Mouse (Mus musculus) adrenal gland, postnatal 36 days (tissue): ENCODE results near the gene Smim1. TPM values are rescaled to one million over a fixed set of nuclear protein-coding genes. Genes with fewer than 3 reads are reported as not detected.

ENCODE experiments used
- DNase-seq, 2 experiments: peaks; one replicate each; pipeline ENCODE4 v3.0.0; 2021; ENCODE audit warnings: mixed read lengths in 1 of 2
- total RNA-seq, 2 experiments: library from RNA; stranded (reverse); gene quantifications; 2 replicates each; pipeline ENCODE4 v1.2.3; 2021

The Smim1 gene
- total RNA-seq, 2 experiments from 2014 or later, result 45.4 to 54.8 TPM

DNA sequence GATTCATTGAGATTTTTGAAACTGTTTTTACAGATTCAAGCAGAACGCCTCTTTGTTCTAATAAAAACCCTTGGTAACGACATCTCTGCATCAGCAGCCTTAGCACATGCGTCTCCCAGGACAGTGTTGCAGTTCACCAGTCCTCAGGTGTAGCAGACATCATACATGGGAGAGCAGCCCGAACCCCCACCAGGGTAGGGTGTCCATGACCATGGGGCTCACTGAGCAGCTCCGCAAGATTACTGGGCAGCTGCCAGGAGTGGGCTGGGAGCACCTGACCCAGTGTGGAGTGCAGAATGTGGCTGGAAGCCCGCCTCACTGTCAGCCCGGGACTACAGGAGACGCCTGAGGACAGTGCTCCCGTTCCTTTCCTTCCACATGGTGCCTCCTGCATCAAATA, 4.6 kb downstream of the Smim1 start:
- DNase-seq, result no peak

DNA sequence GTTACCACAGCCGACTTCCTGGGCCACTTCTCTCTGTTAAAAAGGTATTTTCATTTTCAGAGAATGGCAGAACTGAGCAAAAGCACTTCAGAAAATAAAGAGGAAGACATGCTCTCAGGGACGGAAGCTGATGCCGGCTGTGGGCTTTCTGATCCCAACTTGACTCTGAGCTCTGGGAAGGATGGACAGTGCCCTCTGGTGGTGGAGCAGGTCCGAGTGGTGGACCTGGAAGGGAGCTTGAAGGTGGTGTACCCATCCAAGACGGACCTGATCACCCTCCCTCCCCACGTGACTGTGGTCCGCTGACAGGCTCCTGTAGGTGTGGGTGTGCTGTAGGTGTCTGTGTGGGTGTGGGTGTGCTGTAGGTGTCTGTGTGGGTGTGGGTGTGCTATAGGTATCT, 6.5 kb downstream of the Smim1 start:
- DNase-seq, result peak; percentile 60 to 77

DNA sequence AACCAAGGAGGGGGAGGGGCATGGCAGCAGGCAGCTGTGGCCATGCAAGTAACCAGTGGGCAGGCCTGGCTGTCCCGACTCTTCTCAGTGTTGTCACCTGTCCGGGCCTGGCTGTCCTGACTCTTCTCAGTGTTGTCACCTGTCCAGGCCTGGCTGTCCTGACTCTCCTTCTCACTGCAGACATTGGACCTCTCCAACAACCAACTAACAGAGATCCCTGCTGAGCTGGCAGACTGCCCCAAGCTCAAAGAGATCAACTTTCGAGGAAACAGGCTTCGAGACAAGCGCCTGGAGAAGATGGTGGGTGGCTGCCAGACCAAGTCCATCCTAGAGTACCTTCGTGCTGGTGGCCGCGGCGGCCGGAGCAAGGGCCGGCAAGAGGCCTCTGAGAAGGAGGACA, 10.6 kb downstream of the Smim1 start:
- DNase-seq, result no peak

DNA sequence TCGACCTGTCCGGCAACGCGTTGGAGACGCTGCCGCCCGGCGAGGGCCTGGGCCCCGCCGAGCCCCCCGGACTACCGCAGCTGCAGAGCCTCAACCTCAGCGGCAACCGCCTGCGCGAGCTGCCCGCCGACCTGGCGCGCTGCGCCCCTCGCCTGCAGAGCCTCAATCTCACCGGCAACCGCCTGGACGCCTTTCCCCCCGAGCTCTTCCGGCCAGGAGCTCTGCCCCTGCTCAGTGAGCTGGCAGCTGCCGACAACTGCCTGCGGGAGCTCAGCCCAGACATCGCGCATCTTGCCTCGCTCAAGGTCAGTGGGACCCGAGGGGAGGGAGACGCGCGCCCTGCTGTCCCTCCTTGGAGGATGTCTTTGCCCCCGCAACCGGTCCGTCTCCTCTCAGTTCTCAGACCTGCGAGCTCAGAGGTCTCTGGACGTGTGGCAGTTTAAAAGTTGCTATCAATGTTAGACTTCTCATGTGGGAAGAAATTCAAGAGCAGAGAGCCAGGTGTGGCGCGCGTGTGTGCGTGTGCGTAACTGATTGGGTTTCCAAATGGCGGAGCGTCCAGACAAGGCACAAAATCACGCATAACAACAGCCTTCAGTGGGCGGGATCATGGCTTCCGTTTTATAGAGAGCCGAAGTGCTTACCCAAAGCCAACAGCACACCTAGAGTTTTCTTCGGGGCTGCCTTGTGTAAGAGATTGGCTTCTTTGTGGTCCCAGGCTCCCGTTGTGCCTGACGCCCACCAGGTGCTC, 13.7 kb downstream of the Smim1 start:
- peak; percentile 44 to 46 for DNase-seq

DNA sequence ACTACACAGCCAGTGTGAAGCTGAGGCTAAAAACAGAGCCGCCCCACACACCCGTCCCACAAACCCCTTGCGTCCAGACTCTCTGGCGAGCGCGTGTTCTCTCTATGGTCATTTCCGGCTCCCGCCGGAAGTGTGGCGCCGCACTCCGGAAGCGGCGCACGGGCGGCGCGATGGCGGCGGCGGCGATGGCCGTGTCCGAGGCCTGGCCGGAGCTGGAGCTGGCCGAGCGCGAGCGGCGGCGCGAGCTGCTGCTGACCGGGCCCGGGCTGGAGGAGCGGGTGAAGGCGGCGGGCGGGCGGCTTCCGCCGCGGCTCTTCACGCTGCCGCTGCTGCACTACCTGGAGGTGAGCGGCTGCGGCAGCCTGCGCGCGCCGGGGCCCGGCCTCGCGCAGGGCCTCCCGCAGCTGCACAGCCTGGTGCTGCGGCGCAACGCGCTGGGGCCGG, 14.4 kb downstream of the Smim1 start, which contains the start of gene Lrrc47:
Gene Lrrc47 (plus strand): TSS at position 86 of the 444 bp plus-strand sequence.
- peak; percentile 88 to 91 for DNase-seq

DNA sequence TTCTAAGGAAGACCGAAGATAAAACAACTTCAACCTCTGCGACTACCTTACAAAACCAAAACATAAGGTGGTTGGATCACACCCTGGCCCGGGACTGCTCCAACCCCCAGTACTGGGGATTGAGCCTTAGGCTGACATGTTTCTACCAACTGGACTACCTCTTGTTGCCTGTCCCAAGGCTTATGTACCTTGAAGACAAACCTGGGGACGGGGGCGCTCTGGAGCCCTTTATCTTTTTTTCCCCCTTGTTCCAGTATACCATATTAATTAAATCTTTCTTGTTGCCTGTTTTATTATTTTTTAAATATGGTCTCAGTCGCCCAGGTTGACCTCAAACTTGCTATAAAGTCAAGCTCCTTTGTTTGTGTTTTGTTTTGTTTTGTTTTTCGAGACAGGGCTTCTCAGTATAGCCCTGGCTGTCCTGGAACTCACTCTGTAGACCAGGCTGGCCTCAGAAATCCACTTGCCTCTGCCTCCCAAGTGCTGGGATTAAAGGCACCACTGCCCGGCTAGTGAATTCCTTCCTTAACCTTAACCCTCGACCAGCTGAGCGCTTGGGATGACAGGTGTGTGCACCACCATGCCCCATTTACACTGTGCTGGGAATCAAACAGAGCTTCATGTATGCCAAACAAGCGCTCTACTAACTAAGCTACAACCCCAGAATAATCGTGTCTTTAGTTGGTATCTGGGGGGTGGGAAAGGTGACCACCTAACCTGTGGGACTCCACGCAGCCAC, 15.0 kb downstream of the Smim1 start:
- DNase-seq, result no peak

DNA sequence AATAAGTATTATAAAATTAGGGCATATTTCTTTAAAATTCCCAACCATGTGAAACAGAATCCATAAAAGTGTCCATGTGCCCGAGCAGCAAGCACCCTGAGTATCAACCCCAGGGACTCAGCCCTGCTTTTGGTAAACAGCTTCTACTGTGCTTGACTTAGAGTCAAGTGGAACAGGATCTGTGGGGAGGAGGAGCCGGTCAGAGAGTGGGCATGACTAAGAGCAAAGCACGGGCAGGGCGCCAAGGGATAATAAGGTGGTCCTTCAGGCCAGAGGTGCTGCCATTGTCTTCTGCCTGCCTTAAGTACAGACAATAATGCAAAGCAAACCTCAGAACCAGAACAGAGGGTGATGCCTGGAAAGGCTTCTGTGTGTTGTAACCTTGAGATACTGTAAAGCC, 18.3 kb downstream of the Smim1 start:
- DNase-seq, result peak; percentile 32 to 50

DNA sequence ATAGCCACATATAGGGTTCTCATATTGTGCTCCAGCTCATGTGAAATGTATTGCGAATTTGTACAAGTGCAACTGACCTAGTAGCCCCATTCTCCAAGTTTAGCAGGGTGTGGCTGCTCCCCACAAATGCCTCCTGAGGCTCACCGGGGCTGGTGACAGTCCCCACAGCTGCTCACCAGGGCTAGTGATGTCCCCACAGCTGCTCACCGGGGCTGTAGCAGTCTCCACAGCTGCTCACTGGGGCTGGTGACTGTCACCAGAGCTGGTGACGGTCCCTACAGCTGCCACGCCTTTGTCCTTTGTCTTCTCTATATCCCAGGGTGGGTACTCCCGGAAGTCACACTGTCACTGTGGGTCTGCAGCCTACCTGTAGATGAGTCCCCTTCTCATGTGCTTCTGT, 19.8 kb downstream of the Smim1 start:
- no peak for DNase-seq

DNA sequence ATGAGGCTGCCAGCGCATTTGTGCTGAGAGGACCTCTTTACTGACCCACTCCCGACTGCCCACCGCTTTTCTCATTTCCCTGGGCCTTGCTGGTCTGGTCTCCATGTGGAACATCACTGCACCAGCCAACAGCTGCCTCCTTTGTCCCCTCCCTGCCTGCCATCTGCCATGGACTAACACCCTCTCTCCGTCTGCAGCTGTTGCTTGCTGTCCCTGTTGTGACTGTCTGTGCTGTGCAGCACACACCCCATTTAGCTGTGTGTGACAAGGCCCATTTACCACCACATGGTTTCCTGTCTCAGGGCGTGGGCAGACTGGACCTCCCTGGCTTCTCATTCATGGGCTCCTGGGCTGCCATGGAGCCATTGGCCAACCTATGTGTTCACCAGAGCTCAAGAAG, 20.5 kb downstream of the Smim1 start:
- no peak for DNase-seq

DNA sequence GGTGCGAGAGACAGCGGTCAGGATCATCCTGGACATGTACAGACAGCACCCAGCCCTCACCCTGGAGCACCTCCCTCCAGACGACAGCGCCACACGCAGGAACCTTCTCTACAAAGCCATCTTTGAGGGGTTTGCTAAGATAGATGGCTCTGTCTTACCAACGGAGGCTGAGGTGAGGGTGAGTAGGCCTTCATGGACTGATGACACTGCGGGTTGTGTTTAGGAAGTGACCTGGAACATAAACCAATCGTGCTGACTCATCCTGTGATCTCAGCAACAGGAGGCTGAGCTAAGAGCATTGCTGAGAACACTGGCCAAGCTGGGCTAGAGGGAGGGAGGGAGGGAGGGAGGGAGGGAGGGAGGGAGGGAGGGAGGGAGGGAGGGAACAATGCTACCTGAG, 32.5 kb downstream of the Smim1 start:
- DNase-seq, result peak in 1 of 2 experiments; percentile 43

DNA sequence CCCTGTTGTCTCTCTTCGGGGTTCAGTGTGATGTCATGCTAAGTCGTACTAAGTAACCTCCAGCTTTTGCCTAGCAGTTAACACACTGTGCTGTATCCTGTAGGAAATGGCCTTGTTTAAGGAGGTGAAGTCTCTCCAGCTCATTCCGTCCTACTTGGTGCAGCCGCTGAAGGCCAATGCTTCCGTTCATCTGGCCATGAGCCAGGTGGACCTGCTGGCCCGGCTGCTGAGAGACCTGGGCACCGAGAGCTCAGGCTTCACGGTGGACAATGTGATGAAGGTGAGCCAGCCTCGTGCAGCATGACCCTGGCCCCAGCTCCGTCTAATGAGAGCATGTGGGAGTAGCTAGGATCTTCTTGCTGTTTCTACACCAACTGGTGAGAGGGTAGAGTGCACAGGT, 33.3 kb downstream of the Smim1 start:
- peak in 1 of 2 experiments; percentile 30 for DNase-seq

DNA sequence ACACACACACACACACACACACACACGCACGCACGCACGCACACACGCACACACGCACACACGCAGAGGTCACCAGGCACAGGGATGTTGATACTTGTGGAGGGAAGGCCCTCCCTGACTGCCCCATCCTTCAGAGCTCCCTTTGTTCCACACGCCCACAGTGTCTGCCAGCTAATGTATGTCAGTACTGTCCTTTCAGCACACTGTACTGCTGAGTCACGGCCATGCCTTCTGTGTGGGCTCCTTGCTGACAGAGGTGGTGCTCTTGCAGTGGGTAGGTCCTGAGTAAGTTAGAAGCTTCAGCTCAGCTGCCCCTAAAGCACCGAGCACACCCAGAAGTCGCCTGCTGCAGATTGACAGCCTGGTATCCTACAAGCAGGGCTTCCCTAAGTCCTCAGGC, 45.6 kb downstream of the Smim1 start:
- no peak for DNase-seq

DNA sequence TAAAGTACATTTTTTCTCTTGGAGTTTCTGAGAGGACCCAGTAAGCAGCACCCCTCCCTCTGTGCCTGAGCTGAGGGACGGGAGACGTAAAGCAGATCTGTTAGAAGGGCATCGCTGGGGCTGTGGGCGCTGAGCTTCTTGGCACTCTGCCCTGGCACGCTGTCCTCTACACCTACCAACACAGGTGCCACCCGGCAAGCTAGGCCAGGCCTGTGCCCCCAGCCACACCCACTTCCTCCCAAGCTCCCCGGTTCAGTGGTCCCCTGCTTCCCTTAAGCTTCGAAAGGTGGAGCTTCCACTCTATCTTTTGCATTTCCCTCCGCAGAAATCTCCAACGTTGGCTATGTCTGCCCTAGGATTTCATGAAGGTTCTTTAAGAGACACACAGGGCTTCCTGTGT, 46.8 kb downstream of the Smim1 start:
- DNase-seq, result no peak

DNA sequence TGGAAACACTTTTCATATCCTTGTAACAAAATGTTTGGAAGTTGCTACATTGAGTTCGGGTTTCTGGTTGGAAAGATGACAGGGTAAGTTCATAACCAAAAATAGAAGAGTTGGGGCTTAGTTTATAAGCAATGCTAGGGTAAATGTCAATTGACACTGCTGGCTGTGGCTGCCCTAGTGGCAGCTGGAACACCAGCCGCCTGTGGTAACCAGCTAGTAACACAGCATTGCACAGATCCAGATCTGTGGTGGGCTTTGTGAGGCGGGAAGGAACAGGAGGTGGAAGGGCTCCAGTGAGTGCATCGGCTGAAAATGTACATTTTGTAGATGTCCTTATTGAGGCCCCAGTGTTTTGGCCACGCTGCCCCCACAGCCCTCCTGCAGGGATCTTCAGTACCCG, 50.3 kb downstream of the Smim1 start:
- DNase-seq, result no peak

DNA sequence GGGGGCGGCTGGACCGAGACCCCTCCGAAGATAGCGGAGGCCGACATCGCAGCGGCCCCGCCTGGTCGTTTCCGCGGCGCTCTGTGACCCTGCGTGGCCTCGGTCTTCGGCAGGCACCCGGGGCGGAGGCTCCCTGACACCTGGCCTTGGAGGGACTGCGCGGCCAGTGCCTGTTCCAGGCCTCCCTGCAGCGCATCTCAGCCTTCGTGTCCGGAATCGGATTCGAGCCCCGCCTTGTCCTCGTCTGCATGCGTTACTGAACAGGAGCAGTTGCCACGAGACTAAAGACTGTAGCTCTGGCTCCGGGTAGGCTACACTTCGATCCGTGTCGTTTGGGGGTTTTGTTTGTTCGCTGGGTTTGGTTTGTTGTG, 50.8 kb downstream of the Smim1 start:
- DNase-seq, result no peak

DNA sequence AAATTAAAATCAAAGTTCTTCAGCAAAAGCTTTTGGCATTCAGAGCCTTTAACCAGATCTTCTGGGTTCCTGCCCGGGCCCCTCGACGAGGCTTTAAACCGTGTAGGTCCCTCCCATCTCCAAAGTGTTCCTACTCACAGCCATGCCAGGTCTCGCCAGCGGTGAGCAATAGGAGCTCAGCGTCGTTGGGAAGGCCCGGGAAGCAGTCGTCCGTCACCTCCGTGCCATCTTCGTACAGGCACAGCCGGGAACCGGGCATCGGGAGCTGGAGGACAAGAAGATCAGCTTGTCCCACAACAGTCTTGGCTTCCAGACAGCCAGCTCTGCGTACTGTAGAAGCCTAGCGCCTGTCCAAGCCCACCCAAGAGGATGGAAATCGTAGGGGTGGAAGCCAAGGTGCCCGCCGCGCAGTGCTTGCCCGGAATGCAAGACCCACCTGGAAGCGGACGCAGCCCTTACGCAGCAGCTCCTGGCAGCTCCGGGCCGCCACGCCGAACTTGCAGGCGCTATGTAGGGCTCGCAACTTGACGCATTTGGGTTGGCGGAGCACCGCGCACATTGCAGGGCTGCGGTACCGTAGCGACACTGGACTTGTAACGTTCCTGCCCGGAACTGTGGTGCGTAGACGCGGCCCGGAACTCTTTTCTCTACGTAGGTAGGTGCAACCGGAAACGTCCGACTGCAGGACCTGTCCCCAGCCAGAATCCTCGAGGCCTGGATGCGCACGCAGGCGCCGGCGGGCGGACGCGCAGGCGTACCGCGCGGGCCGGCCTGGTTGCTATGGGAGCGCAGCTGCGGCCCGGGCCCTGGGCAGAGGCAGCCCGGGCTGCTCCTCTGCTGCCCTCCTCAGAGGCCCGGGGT, 51.4 kb downstream of the Smim1 start, which contains the start of the genes Dffb and Cep104:
Gene Dffb (minus strand): TSS at position 696 of the 861 bp plus-strand sequence.
Gene Cep104 (plus strand): TSS at position 764 of the 861 bp plus-strand sequence.
- DNase-seq, result peak; percentile 96 to 97

Other genes starting within 250 kb of the Smim1 start
- 10 to 100 TPM; 18.8 to 21.4 TPM for gene A430005L14Rik, start 69.0 kb downstream of the Smim1 start, total RNA-seq
- 1 to 10 TPM; 2.9 to 3.7 TPM for gene Dffb, start 51.1 kb downstream of the Smim1 start, total RNA-seq
- 10 to 100 TPM; 25.3 to 28.2 TPM for gene Cep104, start 51.0 kb downstream of the Smim1 start, total RNA-seq
- 10 to 100 TPM; 55.6 to 58.5 TPM for gene Lrrc47, start 14.5 kb downstream of the Smim1 start, total RNA-seq
- gene Ccdc27, start 16.4 kb upstream of the Smim1 start, total RNA-seq, result not detected
- gene Trp73, start 114.0 kb upstream of the Smim1 start, total RNA-seq, result not detected
- gene Wrap73, start 116.1 kb upstream of the Smim1 start, total RNA-seq, result 10 to 100 TPM; 20.3 to 22.6 TPM
- 100 to 1,000 TPM; 159 to 168 TPM for gene Tprgl, start 134.4 kb upstream of the Smim1 start, total RNA-seq
- gene Megf6, start 144.5 kb upstream of the Smim1 start, total RNA-seq, result 1 to 10 TPM; 2.9 to 3.4 TPM